Comparison of ENCODE assay signal across 9 mouse cellular contexts in genomic region chr10:77607441-77607840, GRCm38 (mm10). TPM values are rescaled to one million over a fixed set of nuclear protein-coding genes. Genes with fewer than 3 reads are reported as not detected.
DNase-seq lines count a peak whose midpoint lies in the region; ATAC-seq and TF ChIP-seq lines count a peak whose summit lies in the region.
"Had no signal": no experiment of that assay in that cellular context is flagged by ENCODE, and none has a peak within 500 bp of the region (broad histone marks: within the 10 kb centered on the region; RNA-seq: fewer than 3 reads in every experiment).

No protein-coding gene starts in this region.

- H3K36me3 ChIP-seq in lung, embryonic 15.5 days: peaks cover 27% of the 10 kb centered on the region
- H3K36me3 ChIP-seq in forebrain, embryonic 10.5 days (replicated peaks): peaks cover 53% of the 10 kb centered on the region
- peaks cover 46% of the 10 kb centered on the region for H3K36me3 ChIP-seq in limb, embryonic 10.5 days

- no peak overlapping the region for H3K27ac ChIP-seq in lung, embryonic 15.5 days
- H3K27ac ChIP-seq in forebrain, embryonic 10.5 days: 0 out of 2 replicates have a peak overlapping the region, but pooled peaks have one; percentile 99
- no peak overlapping the region for H3K27ac ChIP-seq in limb, embryonic 10.5 days
- H3K27ac ChIP-seq in olfactory bulb, adult 2 months (ENCODE audit: insufficient read depth, low read depth, low read length): no peak overlapping the region

- no peaks in the 10 kb centered on the region for H3K9me3 ChIP-seq in lung, embryonic 15.5 days
- H3K9me3 ChIP-seq in forebrain, embryonic 10.5 days: peaks cover 6% of the 10 kb centered on the region; the same call in 1 of the 2 replicates
- no peaks in the 10 kb centered on the region for H3K9me3 ChIP-seq in limb, embryonic 10.5 days (replicated peaks)

- H3K4me3 ChIP-seq in lung, embryonic 15.5 days: peak overlapping the region; percentile 77
- peak overlapping the region; percentile 84 for H3K4me3 ChIP-seq in forebrain, embryonic 10.5 days
- H3K4me3 ChIP-seq in limb, embryonic 10.5 days: peak overlapping the region; percentile 87
- peak overlapping the region; percentile 54 for H3K4me3 ChIP-seq in olfactory bulb, adult 2 months (ENCODE audit: insufficient read depth, low read depth, low read length)
- no peak overlapping the region for H3K4me3 ChIP-seq in lung, adult 2 months (replicated peaks; ENCODE audit: extremely low read depth, low read depth, low read length)

- no peak for ATAC-seq in lung, embryonic 15.5 days (ENCODE audit: borderline replicate concordance, extremely low read depth, low FRiP score, low TSS enrichment)
- ATAC-seq in megakaryocyte-erythroid progenitor cell, adult 5-6 weeks (replicated peaks; ENCODE audit: low FRiP score, low TSS enrichment, poor library complexity, severe bottlenecking): no peak

- peaks cover 29% of the 10 kb centered on the region for H3K4me1 ChIP-seq in lung, embryonic 15.5 days
- H3K4me1 ChIP-seq in forebrain, embryonic 10.5 days: peaks cover 24% of the 10 kb centered on the region
- peaks cover 24% of the 10 kb centered on the region for H3K4me1 ChIP-seq in limb, embryonic 10.5 days
- H3K4me1 ChIP-seq in olfactory bulb, adult 2 months (ENCODE audit: control insufficient read depth, insufficient read depth, low read length): peaks cover 34% of the 10 kb centered on the region
- H3K4me1 ChIP-seq in lung, adult 2 months (ENCODE audit: control insufficient read depth, insufficient read depth, low read length): peaks cover 4% of the 10 kb centered on the region

- no peaks in the 10 kb centered on the region for H3K27me3 ChIP-seq in lung, embryonic 15.5 days
- no peaks in the 10 kb centered on the region for H3K27me3 ChIP-seq in forebrain, embryonic 10.5 days (ENCODE audit: poor library complexity, severe bottlenecking)
- no peaks in the 10 kb centered on the region for H3K27me3 ChIP-seq in limb, embryonic 10.5 days (ENCODE audit: low read depth, poor library complexity, severe bottlenecking)

- peak overlapping the region; percentile 88 for H3K4me2 ChIP-seq in lung, embryonic 15.5 days

- 59% methylated on average over 5 of the region's 5 CpGs for WGBS in lung, embryonic 15.5 days
- WGBS in forebrain, embryonic 10.5 days: 73% methylated on average over 5 of the region's 5 CpGs
- WGBS in limb, embryonic 10.5 days: 84% methylated on average over 5 of the region's 5 CpGs
- 37% methylated on average over 5 of the region's 5 CpGs for WGBS in olfactory bulb, adult 2 months
- WGBS in lung, adult 2 months: 41% methylated on average over 5 of the region's 5 CpGs

- no peak for DNase-seq in lung, postnatal 36 days
- no peak for DNase-seq in forebrain, embryonic 10.5 days (ENCODE audit: extremely low spot score, low spot score)
- DNase-seq in limb, embryonic 10.5 days (ENCODE audit: low spot score): no peak
- no peak for DNase-seq in ovary, postnatal 36 days (ENCODE audit: low spot score)
- no peak for DNase-seq in lung, adult 2 months

- no peak for TF ChIP-seq CTCF in olfactory bulb, adult 2 months (IDR thresholded peaks at IDR 0.05; ENCODE audit: insufficient read depth, low read depth, low read length)
- no peak for TF ChIP-seq CTCF in lung, adult 2 months (IDR thresholded peaks at IDR 0.05; ENCODE audit: insufficient read depth, low read length)

- peak overlapping the region; percentile 76; the same call in 1 of the 2 replicates for H3K9ac ChIP-seq in lung, embryonic 15.5 days

- no peak for TF ChIP-seq POLR2A in olfactory bulb, adult 2 months (IDR thresholded peaks at IDR 0.05; ENCODE audit: insufficient read depth, low read depth, low read length)
- TF ChIP-seq POLR2A in lung, adult 2 months (IDR thresholded peaks at IDR 0.05; ENCODE audit: borderline replicate concordance, extremely low read depth, low read depth, low read length): no peak

RNA-seq across cellular contexts. Expression of gene Gm49325, which starts 1.4 kb away (rescaled TPM):
- polyA plus RNA-seq in lung, embryonic 15.5 days (2015; fragmentation: Nextera tagmentation; extraction: Ambion mirVana): 0.99 and 1.9 TPM in 2 replicates
- 3.1 and 3.4 TPM in 2 replicates for polyA plus RNA-seq in forebrain, embryonic 10.5 days (2016; fragmentation: Nextera tagmentation; extraction: Ambion mirVana)
- polyA plus RNA-seq in limb, embryonic 10.5 days (2016; fragmentation: Nextera tagmentation; extraction: Ambion mirVana): 1.6 and 1.7 TPM in 2 replicates
- polyA plus RNA-seq in olfactory bulb, adult 2 months (2012; ENCODE audit: insufficient read depth, insufficient read length, low replicate concordance, missing spikeins): not detected in 2 replicates
- polyA plus RNA-seq in lung, adult 2 months (2012; rRNA removed): not detected in 2 replicates
- total RNA-seq in megakaryocyte-erythroid progenitor cell, adult 5-6 weeks (2014; fragmentation: Nextera tagmentation): not detected in 2 replicates
- not detected in 2 replicates for total RNA-seq in megakaryocyte-erythroid progenitor cell, adult 5-6 weeks (2017)
- polyA plus RNA-seq: brain, embryonic 14.5 days had no signal

RNA-seq across cellular contexts. Expression of gene Sumo3, which starts 1.5 kb away (rescaled TPM):
- polyA plus RNA-seq in lung, embryonic 15.5 days (2015; fragmentation: Nextera tagmentation; extraction: Ambion mirVana): 350 and 361 TPM in 2 replicates
- polyA plus RNA-seq in forebrain, embryonic 10.5 days (2016; fragmentation: Nextera tagmentation; extraction: Ambion mirVana): 439 and 448 TPM in 2 replicates
- 400 and 420 TPM in 2 replicates for polyA plus RNA-seq in limb, embryonic 10.5 days (2016; fragmentation: Nextera tagmentation; extraction: Ambion mirVana)
- 414 TPM in 1 of 2 replicates, not detected in the other for polyA plus RNA-seq in olfactory bulb, adult 2 months (2012; ENCODE audit: insufficient read depth, insufficient read length, low replicate concordance, missing spikeins)
- 201 and 261 TPM in 2 replicates for polyA plus RNA-seq in lung, adult 2 months (2012; rRNA removed)
- total RNA-seq in megakaryocyte-erythroid progenitor cell, adult 5-6 weeks (2014; fragmentation: Nextera tagmentation): 71.3 and 81.0 TPM in 2 replicates
- total RNA-seq in megakaryocyte-erythroid progenitor cell, adult 5-6 weeks (2017): 150 and 265 TPM in 2 replicates

RNA-seq across cellular contexts. Expression of gene Ube2g2, which starts 14.6 kb away (rescaled TPM):
- 73.8 and 74.3 TPM in 2 replicates for polyA plus RNA-seq in lung, embryonic 15.5 days (2015; fragmentation: Nextera tagmentation; extraction: Ambion mirVana)
- 102 and 104 TPM in 2 replicates for polyA plus RNA-seq in forebrain, embryonic 10.5 days (2016; fragmentation: Nextera tagmentation; extraction: Ambion mirVana)
- 98.4 and 104 TPM in 2 replicates for polyA plus RNA-seq in limb, embryonic 10.5 days (2016; fragmentation: Nextera tagmentation; extraction: Ambion mirVana)
- not detected in 2 replicates for polyA plus RNA-seq in olfactory bulb, adult 2 months (2012; ENCODE audit: insufficient read depth, insufficient read length, low replicate concordance, missing spikeins)
- polyA plus RNA-seq in lung, adult 2 months (2012; rRNA removed): 41.6 and 54.2 TPM in 2 replicates
- total RNA-seq in megakaryocyte-erythroid progenitor cell, adult 5-6 weeks (2014; fragmentation: Nextera tagmentation): 39.4 and 43.2 TPM in 2 replicates
- total RNA-seq in megakaryocyte-erythroid progenitor cell, adult 5-6 weeks (2017): 48.1 and 50.7 TPM in 2 replicates

RNA-seq across cellular contexts. Expression of gene Pttg1ip, which starts 25.9 kb away (rescaled TPM):
- polyA plus RNA-seq in lung, embryonic 15.5 days (2015; fragmentation: Nextera tagmentation; extraction: Ambion mirVana): 118 and 122 TPM in 2 replicates
- polyA plus RNA-seq in forebrain, embryonic 10.5 days (2016; fragmentation: Nextera tagmentation; extraction: Ambion mirVana): 62.0 and 64.5 TPM in 2 replicates
- polyA plus RNA-seq in limb, embryonic 10.5 days (2016; fragmentation: Nextera tagmentation; extraction: Ambion mirVana): 64.0 and 73.7 TPM in 2 replicates
- polyA plus RNA-seq in olfactory bulb, adult 2 months (2012; ENCODE audit: insufficient read depth, insufficient read length, low replicate concordance, missing spikeins): not detected in 2 replicates
- 199 and 223 TPM in 2 replicates for polyA plus RNA-seq in lung, adult 2 months (2012; rRNA removed)
- 31.7 and 48.4 TPM in 2 replicates for total RNA-seq in megakaryocyte-erythroid progenitor cell, adult 5-6 weeks (2014; fragmentation: Nextera tagmentation)
- 36.3 and 37.6 TPM in 2 replicates for total RNA-seq in megakaryocyte-erythroid progenitor cell, adult 5-6 weeks (2017)

Comparison
In these comparisons a context has a peak if more than half of its experiments do, and no peak if none do; other contexts are left out.
1. RNA of gene Ube2g2, which starts 14.6 kb away (polyA plus RNA-seq): 102 to 104 TPM in forebrain, embryonic 10.5 days, 98.4 to 104 TPM in limb, embryonic 10.5 days, 73.8 to 74.3 TPM in lung, embryonic 15.5 days and 41.6 to 54.2 TPM in lung, adult 2 months; not detected in olfactory bulb, adult 2 months; every median in the first group is over 10 times any median in the second.